Mouse (Mus musculus) midbrain, embryonic 11.5 days (tissue): ENCODE data around the gene Gm49378. TPM values are rescaled to one million over a fixed set of nuclear protein-coding genes. Genes with fewer than 3 reads are reported as not detected.

Experiments used
- ATAC-seq: fragments of 200-750 bp; cut with Nextera tagmentation; 2 replicates; pipeline ENCODE4 v1.8.0; 2017; ENCODE audit warnings: moderate TSS enrichment, moderate library complexity; ENCODE audit not compliant: low FRiP score
- DNase-seq: peaks from one replicate; pipeline ENCODE4 v3.0.0; 2015; ENCODE audit warnings: low spot score; ENCODE audit errors: missing footprints
- H3K27ac ChIP-seq: fragments of 300-500 bp; sonication (generic); 2 replicates; pipeline ENCODE4 v1.5.1; 2014; ENCODE audit warnings: low read depth, low read length
- H3K27me3 ChIP-seq: fragments of 300-500 bp; sonication (generic); 2 replicates; pipeline ENCODE4 v1.6.1; 2014; ENCODE audit warnings: mild to moderate bottlenecking, low read length, moderate library complexity, mixed read lengths; ENCODE audit not compliant: control insufficient read depth, insufficient read depth
- H3K36me3 ChIP-seq: fragments of 300-500 bp; sonication (generic); 2 replicates; pipeline ENCODE4 v1.6.1; 2014; ENCODE audit warnings: mild to moderate bottlenecking, low read length, moderate library complexity, mixed read lengths; ENCODE audit not compliant: control insufficient read depth, insufficient read depth
- H3K4me1 ChIP-seq: fragments of 300-500 bp; sonication (generic); 2 replicates; pipeline ENCODE4 v1.6.1; 2014; ENCODE audit warnings: low read length; ENCODE audit not compliant: control insufficient read depth, insufficient read depth
- H3K4me2 ChIP-seq: fragments of 300-500 bp; sonication (generic); 2 replicates; pipeline ENCODE4 v1.6.1; 2014; ENCODE audit warnings: mild to moderate bottlenecking, moderate library complexity
- H3K4me3 ChIP-seq: fragments of 300-500 bp; sonication (generic); 2 replicates; pipeline ENCODE4 v1.5.1; 2014; ENCODE audit warnings: low read depth, low read length
- H3K9ac ChIP-seq: fragments of 300-500 bp; sonication (generic); 2 replicates; pipeline ENCODE4 v1.6.1; 2014; ENCODE audit warnings: low read length
- H3K9me3 ChIP-seq: fragments of 300-500 bp; sonication (generic); 2 replicates; pipeline ENCODE4 v1.6.1; 2016; ENCODE audit warnings: low read length; ENCODE audit not compliant: control insufficient read depth
- WGBS: fragments of 180-500 bp; shearing (Covaris S2); extraction: QIAGEN DNeasy Blood & Tissue Kit; methylation state at CpG from one replicate; pipeline ENCODE4 v1.1.7; 2014; 5-methylcytosine and 5-hydroxymethylcytosine counted together
- polyA plus RNA-seq: library from polyadenylated mRNA; unstranded; fragments of >200 nt; fragmentation: Nextera tagmentation; extraction: Ambion mirVana; gene quantifications from 2 replicates; pipeline ENCODE4 v1.2.1, GENCODE M21; 2014

Gm49378 gene
- polyA plus RNA-seq, 1 experiment from 2014 or later = 1.8 TPM

GRCm38 (mm10) chr14:55659960-55660573, 22.4 kb upstream of the Gm49378 start, which contains the start of gene Mdp1:
Mdp1 (minus strand) TSS chr14:55660508.
- peak; percentile 93 for ATAC-seq
- Histone ChIP-seq H3K9me3 (no peaks in the 10 kb centered on the region), H3K9ac (peak within 1 kb of the TSS; percentile 81), H3K4me2 (peak within 1 kb of the TSS; percentile 48), H3K27ac (0 out of 2 replicates have a peak within 1 kb of the TSS, but pooled peaks have one; percentile 2), H3K4me3 (peak within 1 kb of the TSS; percentile 70), H3K36me3 (peaks cover 2% of the 10 kb centered on the region), H3K4me1 (no peaks in the 10 kb centered on the region; the same call in 1 of the 2 replicates), H3K27me3 (no peaks in the 10 kb centered on the region)
- peak; percentile 95 for DNase-seq
- WGBS = under 1% methylated on average over 39 of the region's 39 CpGs

DNA sequence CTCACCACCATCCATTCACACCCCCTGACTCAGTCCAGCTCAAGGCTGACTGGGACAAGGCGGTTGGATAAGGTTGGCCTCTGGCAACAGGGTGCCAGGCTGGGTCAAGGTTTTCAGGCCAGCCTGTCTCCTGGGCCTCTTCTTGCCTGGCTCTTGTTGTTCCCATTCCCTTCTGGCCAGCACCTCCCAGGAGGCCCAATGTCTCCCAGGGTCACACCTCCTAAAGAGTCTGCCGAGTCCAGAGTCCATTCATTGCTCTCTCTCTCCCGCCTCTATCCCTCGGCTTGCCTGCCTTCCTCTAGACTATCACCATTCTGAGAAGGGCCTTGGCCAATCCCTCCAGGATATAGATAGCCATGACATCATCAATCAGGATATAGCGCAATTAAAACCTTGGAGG, 20.3 kb upstream of the Gm49378 start:
- Histone ChIP-seq H3K4me1 (no peaks in the 10 kb centered on the region; the same call in 1 of the 2 replicates), H3K36me3 (peaks cover 2% of the 10 kb centered on the region), H3K27ac (no peak overlapping the region), H3K9ac (no peak overlapping the region), H3K4me3 (no peak overlapping the region), H3K9me3 (no peaks in the 10 kb centered on the region), H3K4me2 (no peak overlapping the region), H3K27me3 (no peaks in the 10 kb centered on the region)
- DNase-seq = no peak
- 90% methylated on average over 5 of the region's 5 CpGs for WGBS
- ATAC-seq = no peak

GRCm38 (mm10) chr14:55656935-55657334, 19.2 kb upstream of the Gm49378 start:
- Histone ChIP-seq H3K4me3 (no peak overlapping the region), H3K9ac (no peak overlapping the region), H3K9me3 (no peaks in the 10 kb centered on the region), H3K36me3 (no peaks in the 10 kb centered on the region; the same call in 1 of the 2 replicates), H3K4me1 (no peaks in the 10 kb centered on the region; the same call in 1 of the 2 replicates), H3K27me3 (no peaks in the 10 kb centered on the region), H3K4me2 (no peak overlapping the region), H3K27ac (no peak overlapping the region)
- WGBS = 88% methylated on average over 3 of the region's 3 CpGs
- no peak for ATAC-seq
- DNase-seq = no peak

DNA sequence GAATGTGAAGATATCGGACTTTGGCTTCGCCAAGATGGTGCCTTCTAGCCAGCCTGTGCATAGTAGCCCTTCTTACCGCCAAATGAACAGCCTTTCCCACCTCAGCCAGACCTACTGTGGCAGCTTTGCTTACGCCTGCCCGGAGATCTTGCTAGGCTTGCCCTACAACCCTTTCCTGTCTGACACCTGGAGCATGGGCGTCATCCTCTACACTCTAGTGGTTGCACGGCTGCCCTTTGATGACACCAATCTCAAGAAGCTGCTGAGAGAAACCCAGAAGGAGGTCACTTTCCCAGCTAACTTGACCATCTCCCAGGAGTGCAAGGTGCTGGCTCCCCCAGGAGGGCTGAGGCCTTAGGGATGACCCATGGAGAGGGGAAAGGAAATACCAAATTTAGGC, 13.8 kb upstream of the Gm49378 start:
- WGBS = 89% methylated on average over 7 of the region's 7 CpGs
- Histone ChIP-seq H3K9ac (no peak overlapping the region), H3K9me3 (no peaks in the 10 kb centered on the region), H3K36me3 (no peaks in the 10 kb centered on the region), H3K4me2 (no peak overlapping the region), H3K4me1 (no peaks in the 10 kb centered on the region), H3K27ac (no peak overlapping the region), H3K4me3 (no peak overlapping the region), H3K27me3 (no peaks in the 10 kb centered on the region)
- DNase-seq (peak; percentile 72), ATAC-seq (no peak)

- no peaks in the 10 kb centered on the region for H3K9me3 ChIP-seq
- no peak for ATAC-seq
- DNase-seq = no peak
- peaks cover 1% of the 10 kb centered on the region; the same call in 1 of the 2 replicates for H3K4me1 ChIP-seq
- H3K27me3 ChIP-seq = no peaks in the 10 kb centered on the region
- no peak within 1 kb of the TSS for H3K4me3 ChIP-seq
- H3K27ac ChIP-seq = no peak within 1 kb of the TSS
- H3K36me3 ChIP-seq = no peaks in the 10 kb centered on the region
- H3K9ac ChIP-seq = no peak within 1 kb of the TSS
- no peak within 1 kb of the TSS for H3K4me2 ChIP-seq
- whole genome bisulfite sequencing = 93% methylated on average over 2 of the region's 2 CpGs
These were observed 12.2 kb upstream of the Gm49378 start, which contains the start of gene Tssk4 for GRCm38 (mm10) chr14:55649884-55650283. Tssk4 (plus strand) TSS chr14:55650184.

- H3K36me3 ChIP-seq = peaks cover 6% of the 10 kb centered on the region
- peak; percentile 83 for DNase-seq
- H3K9ac ChIP-seq = peak overlapping the region; percentile 78
These were observed 6.7 kb upstream of the Gm49378 start for GRCm38 (mm10) chr14:55644261-55644888.

GRCm38 (mm10) chr14:55643060-55643907, 5.6 kb upstream of the Gm49378 start, which contains the start of gene Tm9sf1:
Tm9sf1 (minus strand) TSS chr14:55643806.
- peak within 1 kb of the TSS; percentile 80 for H3K27ac ChIP-seq
- no peaks in the 10 kb centered on the region for H3K27me3 ChIP-seq
- peak within 1 kb of the TSS; percentile 78 for H3K9ac ChIP-seq
- H3K4me1 ChIP-seq = peaks cover 15% of the 10 kb centered on the region
- no peaks in the 10 kb centered on the region for H3K9me3 ChIP-seq
- ATAC-seq (peak; percentile 92), DNase-seq (peak; percentile 98)
- H3K4me3 ChIP-seq = peak within 1 kb of the TSS; percentile 80
- under 1% methylated on average over 89 of the region's 89 CpGs for WGBS
- peaks cover 6% of the 10 kb centered on the region for H3K36me3 ChIP-seq
- H3K4me2 ChIP-seq = peak within 1 kb of the TSS; percentile 66

More at GRCm38 (mm10) chr14:55644261-55644888, 6.7 kb upstream of the Gm49378 start:
- ATAC-seq = no peak
- H3K4me1 ChIP-seq = peaks cover 15% of the 10 kb centered on the region
- WGBS = 38% methylated on average over 17 of the region's 17 CpGs
- no peak overlapping the region for H3K27ac ChIP-seq
- no peaks in the 10 kb centered on the region for H3K9me3 ChIP-seq
- H3K4me3 ChIP-seq = peak overlapping the region; percentile 80
- H3K27me3 ChIP-seq = no peaks in the 10 kb centered on the region
- H3K4me2 ChIP-seq = peak overlapping the region; percentile 66

DNA sequence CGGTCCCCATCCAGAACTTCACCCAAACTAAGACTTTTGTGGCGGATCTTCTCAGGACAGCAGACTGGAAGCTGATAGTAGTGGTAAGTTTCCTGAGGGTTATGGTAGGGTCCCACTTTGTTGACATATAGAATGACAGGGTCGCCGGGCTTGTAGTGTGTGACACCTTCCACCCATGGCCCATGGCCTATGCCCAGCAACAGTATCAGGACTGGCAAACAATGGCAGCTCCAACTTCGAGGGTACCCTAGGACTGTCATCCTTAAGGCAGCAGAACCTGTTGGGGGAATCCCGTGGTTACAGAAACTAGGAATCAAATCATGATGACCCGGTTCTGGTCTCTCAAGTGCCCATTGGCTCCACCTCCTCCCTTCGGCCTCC, 5.0 kb upstream of the Gm49378 start:
- H3K27me3 ChIP-seq = no peaks in the 10 kb centered on the region

More for the DNA sequence above, 5.0 kb upstream of the Gm49378 start:
- Histone ChIP-seq H3K36me3 (peaks cover 10% of the 10 kb centered on the region), H3K4me3 (peak overlapping the region; percentile 80), H3K4me2 (peak overlapping the region; percentile 66), H3K27ac (peak overlapping the region; percentile 80), H3K9ac (peak overlapping the region; percentile 78), H3K4me1 (peaks cover 15% of the 10 kb centered on the region), H3K9me3 (no peaks in the 10 kb centered on the region)
- 23% methylated on average over 8 of the region's 8 CpGs for WGBS
- no peak for DNase-seq
- ATAC-seq = no peak; the same call in 1 of the 2 replicates
